Mouse (Mus musculus) intestine, embryonic 14.5 days (tissue): ENCODE results near the gene Eif4e1b. TPM values are rescaled to one million over a fixed set of nuclear protein-coding genes. Genes with fewer than 3 reads are reported as not detected.

Experiments
- polyA plus RNA-seq: library from polyadenylated mRNA; unstranded; fragments of >200 nt; fragmentation: Nextera tagmentation; extraction: Ambion mirVana; gene quantifications from 2 replicates; pipeline ENCODE4 v1.2.1, GENCODE M21; 2014

The Eif4e1b gene
- polyA plus RNA-seq, 1 experiment from 2014 or later: not detected

Other genes with a start within 250 kb of the Eif4e1b start
- gene 4833439L19Rik, start 218.6 kb upstream of the Eif4e1b start, polyA plus RNA-seq: 128 and 136 TPM in 2 replicates
- gene Arl10, start 209.0 kb upstream of the Eif4e1b start, polyA plus RNA-seq: 25.4 and 26.4 TPM in 2 replicates
- gene Nop16, start 193.9 kb upstream of the Eif4e1b start, polyA plus RNA-seq: 78.8 and 91.5 TPM in 2 replicates
- gene Higd2a, start 193.8 kb upstream of the Eif4e1b start, polyA plus RNA-seq: 221 and 239 TPM in 2 replicates
- 43.6 and 49.6 TPM in 2 replicates for gene Cltb, start 172.7 kb upstream of the Eif4e1b start, polyA plus RNA-seq
- 95.3 and 103 TPM in 2 replicates for gene Faf2, start 162.2 kb upstream of the Eif4e1b start, polyA plus RNA-seq
- 91.7 and 102 TPM in 2 replicates for gene Rnf44, start 90.1 kb upstream of the Eif4e1b start, polyA plus RNA-seq
- gene Cdhr2, start 82.5 kb upstream of the Eif4e1b start, polyA plus RNA-seq: 8.9 and 11.8 TPM in 2 replicates
- 0.60 and 0.81 TPM in 2 replicates for gene Gprin1, start 34.1 kb upstream of the Eif4e1b start, polyA plus RNA-seq
- gene Sncb, start 17.4 kb upstream of the Eif4e1b start, polyA plus RNA-seq: 0.18 and 0.43 TPM in 2 replicates
- gene Tspan17, start 5.4 kb downstream of the Eif4e1b start, polyA plus RNA-seq: 9.4 and 10.0 TPM in 2 replicates
- 3.1 and 3.6 TPM in 2 replicates for gene Unc5a, start 165.4 kb downstream of the Eif4e1b start, polyA plus RNA-seq
- gene Hk3, start 237.4 kb downstream of the Eif4e1b start, polyA plus RNA-seq: 1.3 and 1.6 TPM in 2 replicates